Mouse (Mus musculus) ES-Bruce4 (cell line): ENCODE data around the gene Hint3. TPM values are rescaled to one million over a fixed set of nuclear protein-coding genes. Genes with fewer than 3 reads are reported as not detected.

ENCODE experiments used
- H3K27ac ChIP-seq: 2 replicates; pipeline ENCODE4 v1.5.1; 2012; ENCODE audit warnings: low read length, inconsistent platforms; ENCODE audit not compliant: insufficient read depth
- H3K27me3 ChIP-seq: 2 replicates; pipeline ENCODE4 v1.6.1; 2012; ENCODE audit warnings: mild to moderate bottlenecking, low read length, inconsistent platforms; ENCODE audit not compliant: control insufficient read depth, poor library complexity, insufficient read depth, severe bottlenecking
- H3K36me3 ChIP-seq: 2 replicates; pipeline ENCODE4 v1.6.1; 2012; ENCODE audit warnings: inconsistent platforms, mild to moderate bottlenecking, low read length, moderate library complexity; ENCODE audit not compliant: control insufficient read depth, poor library complexity, insufficient read depth, severe bottlenecking
- H3K4me1 ChIP-seq: one replicate; pipeline ENCODE4 v1.8.1; 2011; ENCODE audit warnings: low read length; ENCODE audit not compliant: control insufficient read depth, insufficient read depth
- H3K4me3 ChIP-seq: 2 replicates; pipeline ENCODE4 v1.5.1; 2011; ENCODE audit warnings: low read depth, mild to moderate bottlenecking, low read length
- H3K9ac ChIP-seq: 2 replicates; pipeline ENCODE4 v1.6.1; 2012; ENCODE audit warnings: low read depth, mild to moderate bottlenecking, inconsistent platforms; ENCODE audit not compliant: poor library complexity, severe bottlenecking
- H3K9me3 ChIP-seq: replicated peaks from 2 replicates; pipeline ENCODE4 v1.6.1; 2012; ENCODE audit warnings: mild to moderate bottlenecking, low read length, inconsistent platforms; ENCODE audit not compliant: control insufficient read depth, poor library complexity, insufficient read depth, severe bottlenecking
- CTCF ChIP-seq: IDR thresholded peaks from one replicate; pipeline ENCODE4 v1.8.1; 2011; ENCODE audit warnings: low read depth, low read length
- EP300 ChIP-seq: IDR thresholded peaks from 2 replicates; pipeline ENCODE4 v1.6.1; 2011; ENCODE audit warnings: low read depth, low read length; ENCODE audit not compliant: insufficient read depth
- POLR2A ChIP-seq: IDR thresholded peaks from one replicate; pipeline ENCODE4 v1.8.1; 2011; ENCODE audit warnings: low read length; ENCODE audit not compliant: insufficient read depth
- polyA plus RNA-seq: library from polyadenylated mRNA; stranded (reverse); fragments of >200 nt; gene quantifications from 2 replicates; pipeline ENCODE4 v1.2.4, GENCODE M21; 2011; ENCODE audit warnings: low read depth; ENCODE audit not compliant: missing spikeins, insufficient read depth, insufficient read length

The Hint3 gene
- polyA plus RNA-seq, 1 experiment, result 32.4 TPM

DNA sequence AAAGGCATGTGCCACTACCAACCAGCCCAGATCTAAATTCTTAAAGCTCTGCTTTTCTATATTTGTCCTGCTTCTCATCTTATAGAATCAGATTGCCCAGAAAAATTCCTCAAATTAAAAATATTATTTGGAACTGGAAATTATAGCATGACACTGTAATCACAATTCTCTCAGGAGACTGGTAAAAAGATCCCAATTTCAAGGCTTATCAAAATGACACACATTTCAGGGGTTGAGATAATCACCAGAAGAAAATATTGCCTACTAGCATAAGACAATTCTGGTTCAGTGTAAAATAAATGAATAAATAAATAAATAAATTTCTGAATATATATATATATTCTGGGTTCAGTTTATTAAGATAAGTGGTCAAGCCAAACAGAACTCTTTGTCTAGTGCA, 19.8 kb downstream of the Hint3 start:
- Histone ChIP-seq H3K9me3 (no peaks in the 10 kb centered on the region), H3K27me3 (no peaks in the 10 kb centered on the region), H3K4me3 (no peak overlapping the region), H3K36me3 (no peaks in the 10 kb centered on the region; the same call in 1 of the 2 replicates), H3K9ac (no peak overlapping the region), H3K27ac (no peak overlapping the region), H3K4me1 (no peaks in the 10 kb centered on the region)
- no peak for TF ChIP-seq POLR2A
- no peak for TF ChIP-seq EP300
- TF ChIP-seq CTCF, result no peak

DNA sequence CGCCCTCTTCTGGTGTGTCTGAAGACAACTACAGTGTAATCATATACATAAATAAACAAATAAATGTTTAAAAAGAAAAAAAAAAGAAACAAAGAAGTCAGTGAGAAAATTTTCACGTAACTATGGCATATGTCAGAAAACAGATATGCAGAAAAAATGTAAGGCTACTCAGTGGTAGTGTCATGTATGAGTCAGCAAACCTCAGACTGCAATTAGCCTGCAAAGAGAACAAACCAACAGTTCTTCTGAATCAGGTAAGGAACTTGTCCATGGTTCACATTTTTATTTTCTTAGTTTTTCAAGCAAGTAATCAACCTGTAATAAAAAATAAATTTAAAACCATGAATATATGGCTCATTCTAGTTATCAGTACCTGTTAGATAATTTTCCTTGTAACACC, 21.3 kb downstream of the Hint3 start:
- no peaks in the 10 kb centered on the region for H3K27me3 ChIP-seq
- H3K4me3 ChIP-seq, result no peak overlapping the region
- H3K9me3 ChIP-seq, result no peaks in the 10 kb centered on the region
- TF ChIP-seq CTCF (no peak), EP300 (no peak), POLR2A (no peak)
- no peak overlapping the region for H3K27ac ChIP-seq
- no peaks in the 10 kb centered on the region; the same call in 1 of the 2 replicates for H3K36me3 ChIP-seq
- H3K4me1 ChIP-seq, result no peaks in the 10 kb centered on the region
- H3K9ac ChIP-seq, result no peak overlapping the region

- peaks cover 16% of the 10 kb centered on the region for H3K36me3 ChIP-seq
- 0 out of 2 replicates have a peak within 1 kb of the TSS, but pooled peaks have one; percentile 48 for H3K27ac ChIP-seq
- peak within 1 kb of the TSS; percentile 74 for H3K9ac ChIP-seq
- H3K9me3 ChIP-seq, result no peaks in the 10 kb centered on the region
- H3K4me1 ChIP-seq, result no peaks in the 10 kb centered on the region
- H3K27me3 ChIP-seq, result no peaks in the 10 kb centered on the region
- H3K4me3 ChIP-seq, result peak within 1 kb of the TSS; percentile 97
- TF ChIP-seq POLR2A (peak; percentile 93), EP300 (no peak), CTCF (no peak)
These were observed 28.9 kb downstream of the Hint3 start, which contains the start of gene Trmt11 for GRCm38 (mm10) chr10:30600542-30600966. TSS of gene Trmt11 (minus strand) at chr10:30600749.

DNA sequence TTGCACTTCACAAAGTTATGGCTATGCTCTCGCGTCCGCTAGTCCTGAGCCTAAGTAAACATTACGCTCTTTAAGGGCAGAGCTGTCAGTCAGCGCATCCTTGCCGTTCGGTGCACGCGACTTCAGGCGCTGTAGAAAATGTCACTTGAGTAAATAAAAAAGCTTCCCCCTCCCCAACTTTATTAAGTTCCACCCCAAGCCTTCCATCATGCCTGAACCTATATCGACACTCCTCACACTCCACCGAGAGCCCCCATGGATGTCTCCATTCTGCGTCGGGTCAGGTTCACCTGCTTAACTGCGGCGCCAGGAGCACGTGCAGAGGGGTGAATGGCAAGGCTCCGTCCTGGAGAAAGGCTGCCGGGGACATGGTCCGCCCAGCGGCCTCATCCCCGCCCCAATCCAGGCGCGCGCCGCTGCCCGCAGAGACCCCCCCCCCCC, 29.3 kb downstream of the Hint3 start:
- Histone ChIP-seq H3K36me3 (peaks cover 18% of the 10 kb centered on the region), H3K9me3 (no peaks in the 10 kb centered on the region), H3K27me3 (no peaks in the 10 kb centered on the region), H3K27ac (no peak overlapping the region), H3K4me3 (peak overlapping the region; percentile 97), H3K9ac (peak overlapping the region; percentile 74), H3K4me1 (no peaks in the 10 kb centered on the region)
- TF ChIP-seq POLR2A, result no peak
- no peak for TF ChIP-seq CTCF
- no peak for TF ChIP-seq EP300

DNA sequence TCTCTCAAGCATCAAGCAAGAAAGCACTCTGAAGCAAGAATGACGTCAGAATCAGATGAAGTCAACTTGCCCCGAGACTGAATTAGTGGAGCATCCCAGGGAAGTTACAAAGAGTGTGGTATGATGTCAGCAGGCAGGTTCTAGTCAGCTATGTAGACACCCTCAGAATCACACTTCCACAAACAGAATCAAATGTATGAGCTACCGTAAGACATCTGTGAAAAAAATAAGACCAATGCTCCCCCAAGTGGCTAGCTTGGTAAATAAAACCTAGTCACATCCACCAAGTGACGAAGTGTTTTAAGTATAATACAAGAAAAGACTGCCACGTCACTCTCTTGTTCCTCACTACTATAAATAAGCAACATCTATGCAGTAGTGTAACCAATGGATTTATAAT, 42.4 kb downstream of the Hint3 start:
- Histone ChIP-seq H3K27me3 (no peaks in the 10 kb centered on the region), H3K36me3 (peaks cover 22% of the 10 kb centered on the region), H3K4me1 (no peaks in the 10 kb centered on the region), H3K27ac (no peak overlapping the region), H3K4me3 (no peak overlapping the region), H3K9ac (no peak overlapping the region), H3K9me3 (no peaks in the 10 kb centered on the region)
- TF ChIP-seq EP300 (no peak), POLR2A (no peak), CTCF (no peak)

DNA sequence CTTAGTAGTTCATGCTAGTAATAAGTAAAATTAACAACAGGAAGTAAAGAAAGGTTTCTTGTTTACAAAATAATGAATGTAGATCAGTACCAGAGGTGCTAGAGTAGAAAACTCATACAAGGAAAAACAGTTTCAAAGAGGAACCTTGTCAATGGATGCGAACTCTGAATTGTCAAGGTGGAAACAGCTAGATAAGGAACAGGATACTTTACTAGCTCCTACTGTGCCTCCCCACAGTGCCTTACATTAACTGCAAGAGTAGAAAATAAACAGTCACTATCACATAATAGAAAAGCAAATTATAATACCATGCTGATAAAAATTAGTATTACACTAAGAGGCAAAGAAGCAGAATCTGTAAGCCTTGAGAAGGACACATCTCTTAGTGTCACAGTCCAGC, 43.7 kb downstream of the Hint3 start:
- no peak overlapping the region for H3K9ac ChIP-seq
- peaks cover 16% of the 10 kb centered on the region for H3K36me3 ChIP-seq

More for the DNA sequence above, 43.7 kb downstream of the Hint3 start:
- Histone ChIP-seq H3K4me1 (no peaks in the 10 kb centered on the region), H3K27ac (no peak overlapping the region), H3K9me3 (no peaks in the 10 kb centered on the region), H3K27me3 (no peaks in the 10 kb centered on the region), H3K4me3 (no peak overlapping the region)
- no peak for TF ChIP-seq CTCF
- TF ChIP-seq EP300, result no peak
- TF ChIP-seq POLR2A, result no peak
